Mouse (Mus musculus) lung, postnatal 0 days (tissue): ENCODE data around the gene Akna. TPM values are rescaled to one million over a fixed set of nuclear protein-coding genes. Genes with fewer than 3 reads are reported as not detected.

Source experiments
- ATAC-seq: fragments of 200-750 bp; cut with Nextera tagmentation; 2 replicates; pipeline ENCODE4 v1.8.0; 2017; ENCODE audit warnings: moderate library complexity
- DNase-seq: peaks from one replicate; pipeline ENCODE4 v3.0.0-alpha.2; 2016; ENCODE audit warnings: low spot score
- H3K27ac ChIP-seq: fragments of 300-500 bp; sonication (generic); 2 replicates; pipeline ENCODE4 v1.5.1; 2014; ENCODE audit warnings: antibody characterized with exemption, mild to moderate bottlenecking, low read length, mixed read lengths
- H3K27me3 ChIP-seq: fragments of 300-500 bp; sonication (generic); replicated peaks from 2 replicates; pipeline ENCODE4 v1.6.1; 2014; ENCODE audit warnings: low read length, mixed read lengths; ENCODE audit not compliant: insufficient read depth
- H3K36me3 ChIP-seq: fragments of 300-500 bp; sonication (generic); 2 replicates; pipeline ENCODE4 v1.6.1; 2014; ENCODE audit warnings: low read length, mixed read lengths; ENCODE audit not compliant: insufficient read depth
- H3K4me1 ChIP-seq: fragments of 300-500 bp; sonication (generic); 2 replicates; pipeline ENCODE4 v1.6.1; 2014; ENCODE audit warnings: antibody characterized with exemption, low read depth, low read length, mixed read lengths; ENCODE audit not compliant: insufficient read depth
- H3K4me2 ChIP-seq: fragments of 300-500 bp; sonication (generic); replicated peaks from 2 replicates; pipeline ENCODE4 v1.6.1; 2014; ENCODE audit warnings: low read depth, mild to moderate bottlenecking, low read length, moderate library complexity, mixed read lengths
- H3K4me3 ChIP-seq: fragments of 300-500 bp; sonication (generic); 2 replicates; pipeline ENCODE4 v1.5.1; 2014; ENCODE audit warnings: low read depth, low read length
- H3K9ac ChIP-seq: fragments of 300-500 bp; sonication (generic); replicated peaks from 2 replicates; pipeline ENCODE4 v1.6.1; 2014; ENCODE audit warnings: low read depth, mild to moderate bottlenecking
- H3K9me3 ChIP-seq: fragments of 300-500 bp; sonication (generic); 2 replicates; pipeline ENCODE4 v1.6.1; 2016; ENCODE audit warnings: low read length, mixed read lengths
- CTCF ChIP-seq: IDR thresholded peaks from 2 replicates; pipeline ENCODE4 v1.5.1; 2016; ENCODE audit warnings: antibody characterized with exemption, mild to moderate bottlenecking
- EP300 ChIP-seq: IDR thresholded peaks from 2 replicates; pipeline ENCODE4 v1.6.1; 2016; ENCODE audit warnings: antibody characterized with exemption, mild to moderate bottlenecking, control low read depth
- WGBS: fragments of 180-500 bp; shearing (Covaris S2); extraction: QIAGEN DNeasy Blood & Tissue Kit; methylation state at CpG from one replicate; pipeline ENCODE4 v1.1.7; 2014; 5-methylcytosine and 5-hydroxymethylcytosine counted together
- polyA plus RNA-seq: library from polyadenylated mRNA; unstranded; fragments of >200 nt; fragmentation: Nextera tagmentation; extraction: Ambion mirVana; gene quantifications from 2 replicates; pipeline ENCODE4 v1.2.1, GENCODE M21; 2015

The Akna gene
- polyA plus RNA-seq, 1 experiment from 2014 or later: 5.7 TPM

- ATAC-seq: no peak
- Histone ChIP-seq H3K9ac (no peak overlapping the region), H3K27me3 (no peaks in the 10 kb centered on the region), H3K4me1 (no peaks in the 10 kb centered on the region), H3K4me2 (no peak overlapping the region), H3K36me3 (peaks cover 32% of the 10 kb centered on the region), H3K9me3 (no peaks in the 10 kb centered on the region), H3K27ac (no peak overlapping the region), H3K4me3 (no peak overlapping the region)
- TF ChIP-seq EP300 (no peak), CTCF (peak; percentile 70)
- DNase-seq: peak; percentile 40
- WGBS: 42% methylated on average over 3 of the region's 3 CpGs
These were observed 31.3 kb downstream of the Akna start for GRCm38 (mm10) chr4:63371890-63372289.

- no peak overlapping the region for H3K4me2 ChIP-seq
- DNase-seq: no peak
- no peak overlapping the region for H3K27ac ChIP-seq
- no peak for TF ChIP-seq EP300
- TF ChIP-seq CTCF: no peak
- WGBS: 63% methylated on average over 7 of the region's 7 CpGs
- ATAC-seq: no peak
- H3K9me3 ChIP-seq: no peaks in the 10 kb centered on the region
- no peaks in the 10 kb centered on the region for H3K27me3 ChIP-seq
- peaks cover 29% of the 10 kb centered on the region for H3K36me3 ChIP-seq
- H3K9ac ChIP-seq: no peak overlapping the region
- H3K4me1 ChIP-seq: no peaks in the 10 kb centered on the region
- no peak overlapping the region for H3K4me3 ChIP-seq
These were observed 32.3 kb downstream of the Akna start for GRCm38 (mm10) chr4:63370897-63371296.

GRCm38 (mm10) chr4:63368577-63368976 is 34.6 kb downstream of the Akna start:
- WGBS: 11% methylated on average over 4 of the region's 4 CpGs

DNA sequence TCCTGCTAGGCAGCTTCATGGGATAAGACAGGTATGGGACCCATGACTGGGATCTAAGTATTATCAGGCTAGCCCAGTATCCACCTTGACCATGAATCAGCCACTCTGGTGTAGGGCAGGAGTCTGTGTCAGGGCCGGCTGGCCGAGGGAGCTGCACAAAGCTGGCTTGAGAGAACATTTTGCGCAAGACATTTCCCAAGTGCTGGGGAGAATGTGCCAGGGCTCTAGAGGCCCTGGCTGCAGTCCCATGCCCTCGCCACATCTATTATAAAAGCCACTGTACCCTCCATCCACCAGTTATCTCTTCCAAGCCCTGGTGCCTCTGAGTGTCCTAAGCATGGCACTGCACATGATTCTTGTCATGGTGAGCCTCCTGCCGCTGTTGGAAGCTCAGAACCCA is 41.0 kb downstream of the Akna start, which contains the start of gene Orm2:
TSS of gene Orm2 (plus strand) at position 300 of the 400 bp plus-strand sequence.
- H3K27me3 ChIP-seq: no peaks in the 10 kb centered on the region
- DNase-seq (peak; percentile 70), ATAC-seq (peak; percentile 78)
- WGBS: 42% methylated on average over 5 of the region's 5 CpGs
- TF ChIP-seq EP300 (no peak), CTCF (no peak)
- 0 out of 2 replicates have a peak, but pooled peaks cover under 1% of the 10 kb centered on the region for H3K36me3 ChIP-seq
- H3K4me3 ChIP-seq: no peak within 1 kb of the TSS
- no peaks in the 10 kb centered on the region for H3K4me1 ChIP-seq
- H3K27ac ChIP-seq: no peak within 1 kb of the TSS
- no peak within 1 kb of the TSS for H3K4me2 ChIP-seq
- H3K9me3 ChIP-seq: no peaks in the 10 kb centered on the region
- no peak within 1 kb of the TSS for H3K9ac ChIP-seq

More at GRCm38 (mm10) chr4:63368577-63368976, 34.6 kb downstream of the Akna start:
- H3K9me3 ChIP-seq: no peaks in the 10 kb centered on the region
- no peaks in the 10 kb centered on the region for H3K27me3 ChIP-seq
- H3K36me3 ChIP-seq: peaks cover 22% of the 10 kb centered on the region
- TF ChIP-seq CTCF (peak; percentile 100), EP300 (no peak)
- H3K4me1 ChIP-seq: no peaks in the 10 kb centered on the region
- peak; percentile 79 for DNase-seq
- peak; percentile 79 for ATAC-seq
- H3K27ac ChIP-seq: no peak overlapping the region
- no peak overlapping the region for H3K4me3 ChIP-seq
- no peak overlapping the region for H3K9ac ChIP-seq
- no peak overlapping the region for H3K4me2 ChIP-seq

GRCm38 (mm10) chr4:63359861-63360260 is 43.3 kb downstream of the Akna start:
- Histone ChIP-seq H3K4me2 (no peak overlapping the region), H3K27me3 (no peaks in the 10 kb centered on the region), H3K4me3 (no peak overlapping the region), H3K9ac (no peak overlapping the region), H3K9me3 (no peaks in the 10 kb centered on the region), H3K27ac (no peak overlapping the region), H3K36me3 (no peaks in the 10 kb centered on the region), H3K4me1 (no peaks in the 10 kb centered on the region)
- whole genome bisulfite sequencing: 73% methylated on average over 6 of the region's 6 CpGs
- no peak for TF ChIP-seq CTCF
- no peak for TF ChIP-seq EP300
- DNase-seq (no peak), ATAC-seq (no peak; the same call in 1 of the 2 replicates)

GRCm38 (mm10) chr4:63356981-63357570 is 46.1 kb downstream of the Akna start:
- no peak overlapping the region for H3K27ac ChIP-seq
- no peak overlapping the region for H3K4me2 ChIP-seq
- H3K9me3 ChIP-seq: no peaks in the 10 kb centered on the region
- no peaks in the 10 kb centered on the region for H3K4me1 ChIP-seq
- no peaks in the 10 kb centered on the region for H3K27me3 ChIP-seq
- 51% methylated on average over 2 of the region's 2 CpGs for WGBS
- H3K9ac ChIP-seq: no peak overlapping the region
- TF ChIP-seq EP300: no peak
- no peak for TF ChIP-seq CTCF
- DNase-seq (peak; percentile 34), ATAC-seq (peak; percentile 20; the same call in 1 of the 2 replicates)
- H3K36me3 ChIP-seq: no peaks in the 10 kb centered on the region
- no peak overlapping the region for H3K4me3 ChIP-seq
